Mouse (Mus musculus): ENCODE data around the gene Cnih1. TPM values are rescaled to one million over a fixed set of nuclear protein-coding genes. Genes with fewer than 3 reads are reported as not detected.
A peak's percentile ranks its signal among the peaks of the same experiment; 100 is the strongest.
"Not testable (repeated sequence)": the region's sequence is repeated elsewhere in the genome, so short reads cannot be mapped to it uniquely, and the experiment has no call there.

The Cnih1 gene
- polyA plus RNA-seq, 1 experiment from 2014 or later, result 90.7 TPM

DNA sequence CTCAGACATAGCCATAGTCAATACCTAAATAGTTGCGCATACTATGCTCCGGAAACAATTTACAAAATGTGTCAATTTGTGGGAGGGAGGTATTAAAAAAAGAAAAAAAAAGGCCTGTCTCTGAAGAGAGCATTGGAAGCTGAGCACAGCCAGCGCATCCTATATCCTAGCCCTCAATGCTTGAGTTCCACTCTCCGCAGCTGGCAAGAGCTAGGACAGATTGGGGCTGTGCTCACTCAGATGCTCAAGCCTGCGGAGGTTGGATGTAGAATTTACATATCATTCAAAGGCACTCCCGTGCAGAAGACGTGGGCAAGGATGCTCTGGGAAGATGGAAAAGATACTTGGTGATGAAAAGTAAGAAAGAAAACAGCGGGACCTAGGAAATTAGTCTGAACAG, 42.8 kb downstream of the Cnih1 start:
- H3K4me2 ChIP-seq (ENCODE audit: low read depth, low read length), result no peak overlapping the region
- no peaks in the 10 kb centered on the region for H3K9me3 ChIP-seq (ENCODE audit: low read length)
- H3K27ac ChIP-seq (ENCODE audit: low read depth), result no peak overlapping the region
- no peak for DNase-seq
- no peak overlapping the region for H3K9ac ChIP-seq (replicated peaks)
- H3K4me1 ChIP-seq (ENCODE audit: insufficient read depth), result no peaks in the 10 kb centered on the region
- no peak for TF ChIP-seq CTCF (IDR thresholded peaks at IDR 0.05; ENCODE audit: low read depth)
- TF ChIP-seq EP300 (IDR thresholded peaks at IDR 0.05; ENCODE audit: low read depth), result no peak
- H3K27me3 ChIP-seq (ENCODE audit: insufficient read depth, low read length), result no peaks in the 10 kb centered on the region
- no peaks in the 10 kb centered on the region for H3K36me3 ChIP-seq (replicated peaks; ENCODE audit: insufficient read depth, low read length)
- no peak for ATAC-seq
- no peak overlapping the region for H3K4me3 ChIP-seq (ENCODE audit: low read depth, low read length)
- WGBS (ENCODE audit: insufficient replicate concordance), result 88% methylated on average over 8 of the region's 8 CpGs

DNA sequence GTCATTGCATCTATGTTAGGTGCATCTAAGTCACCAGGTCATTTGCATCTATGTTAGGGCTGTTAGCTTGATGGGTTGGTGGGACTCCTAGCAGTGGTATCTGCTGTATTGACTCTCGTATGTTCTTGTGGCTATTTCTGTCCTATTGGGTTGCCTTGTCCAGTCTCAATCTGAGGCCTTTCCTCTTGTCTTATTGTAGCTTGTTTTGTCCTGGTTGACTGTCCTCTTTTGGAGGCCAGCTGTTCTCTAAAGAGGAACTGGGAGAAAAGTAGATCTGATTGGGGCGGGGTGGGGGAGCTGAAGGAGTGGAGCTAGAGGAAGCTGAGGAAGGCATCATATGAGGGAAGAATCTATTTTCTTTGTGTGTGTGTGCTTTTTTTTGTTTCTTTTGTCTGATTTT, 45.5 kb downstream of the Cnih1 start:
- 58% methylated on average over 2 of the region's 2 CpGs for WGBS (ENCODE audit: insufficient replicate concordance)
- Histone ChIP-seq H3K4me2 (ENCODE audit: low read depth, low read length) (no peak overlapping the region), H3K36me3 (replicated peaks; ENCODE audit: insufficient read depth, low read length) (no peaks in the 10 kb centered on the region)

DNA sequence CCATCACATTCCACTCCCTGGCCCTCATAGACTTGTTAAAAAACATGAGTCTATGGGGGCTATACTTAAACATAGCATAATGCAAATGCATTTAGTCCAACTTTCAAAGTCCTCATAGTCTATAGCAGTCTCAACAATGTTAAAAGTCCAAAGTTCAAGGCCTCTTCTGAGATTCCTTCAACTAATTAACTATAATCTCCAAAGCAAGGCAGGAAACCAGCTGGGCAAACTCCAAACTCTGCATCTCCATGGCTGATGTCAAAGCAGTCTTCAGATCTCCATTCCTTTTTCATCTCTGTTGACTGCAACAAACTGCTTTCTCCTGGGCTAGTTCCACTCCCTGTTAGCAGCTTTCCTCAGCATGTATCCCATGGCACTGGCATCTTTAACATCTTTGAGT, 50.9 kb downstream of the Cnih1 start:
- ATAC-seq; DNase-seq; H3K4me1 ChIP-seq (ENCODE audit: insufficient read depth); H3K4me2 ChIP-seq (ENCODE audit: low read depth, low read length); H3K36me3 ChIP-seq (replicated peaks; ENCODE audit: insufficient read depth, low read length); H3K4me3 ChIP-seq (ENCODE audit: low read depth, low read length); H3K9me3 ChIP-seq (ENCODE audit: low read length); H3K27me3 ChIP-seq (ENCODE audit: insufficient read depth, low read length); H3K27ac ChIP-seq (ENCODE audit: low read depth); H3K9ac ChIP-seq (replicated peaks): not testable (repeated sequence)

More for the DNA sequence above, 45.5 kb downstream of the Cnih1 start:
- Histone ChIP-seq H3K4me1 (ENCODE audit: insufficient read depth) (no peaks in the 10 kb centered on the region), H3K27me3 (ENCODE audit: insufficient read depth, low read length) (no peaks in the 10 kb centered on the region), H3K27ac (ENCODE audit: low read depth) (no peak overlapping the region), H3K9me3 (ENCODE audit: low read length) (no peaks in the 10 kb centered on the region), H3K9ac (replicated peaks) (no peak overlapping the region), H3K4me3 (ENCODE audit: low read depth, low read length) (no peak overlapping the region)
- DNase-seq (no peak), ATAC-seq (no peak)
- no peak for TF ChIP-seq CTCF (IDR thresholded peaks at IDR 0.05; ENCODE audit: low read depth)
- TF ChIP-seq EP300 (IDR thresholded peaks at IDR 0.05; ENCODE audit: low read depth), result no peak

DNA sequence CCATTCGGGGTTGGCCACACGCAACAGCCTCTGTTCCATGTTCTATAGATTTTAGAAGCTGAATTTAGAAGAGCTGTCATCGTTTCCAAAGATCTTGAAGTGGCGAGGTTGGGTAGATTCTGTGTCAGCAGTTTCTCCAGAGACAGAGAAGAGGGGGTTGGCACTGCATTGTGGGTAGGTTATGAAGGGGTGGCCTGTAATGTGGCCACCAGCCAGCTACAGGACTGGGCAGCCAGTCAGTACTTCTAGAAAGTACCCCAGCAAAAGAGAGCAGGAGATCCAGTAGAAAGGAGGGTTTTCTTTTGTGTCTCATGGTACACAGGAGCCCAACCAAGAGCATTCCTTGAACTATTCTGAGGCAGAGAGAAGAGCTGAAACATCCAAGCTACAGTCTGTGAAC, 51.8 kb downstream of the Cnih1 start:
- Histone ChIP-seq H3K9me3 (ENCODE audit: low read length) (no peaks in the 10 kb centered on the region), H3K27ac (ENCODE audit: low read depth) (no peak overlapping the region), H3K4me1 (ENCODE audit: insufficient read depth) (no peaks in the 10 kb centered on the region), H3K4me2 (ENCODE audit: low read depth, low read length) (no peak overlapping the region), H3K27me3 (ENCODE audit: insufficient read depth, low read length) (no peaks in the 10 kb centered on the region), H3K36me3 (replicated peaks; ENCODE audit: insufficient read depth, low read length) (no peaks in the 10 kb centered on the region), H3K4me3 (ENCODE audit: low read depth, low read length) (no peak overlapping the region), H3K9ac (replicated peaks) (no peak overlapping the region)
- no peak for TF ChIP-seq CTCF (IDR thresholded peaks at IDR 0.05; ENCODE audit: low read depth)
- no peak for TF ChIP-seq EP300 (IDR thresholded peaks at IDR 0.05; ENCODE audit: low read depth)
- DNase-seq (no peak), ATAC-seq (no peak)
- 77% methylated on average over 4 of the region's 4 CpGs for WGBS (ENCODE audit: insufficient replicate concordance)

GRCm38 (mm10) chr14:46734761-46735455, 53.3 kb downstream of the Cnih1 start:
- H3K36me3 ChIP-seq (replicated peaks; ENCODE audit: insufficient read depth, low read length), result no peaks in the 10 kb centered on the region
- H3K9me3 ChIP-seq (ENCODE audit: low read length), result no peaks in the 10 kb centered on the region
- TF ChIP-seq EP300 (IDR thresholded peaks at IDR 0.05; ENCODE audit: low read depth) (no peak), CTCF (IDR thresholded peaks at IDR 0.05; ENCODE audit: low read depth) (no peak)
- no peak overlapping the region for H3K4me2 ChIP-seq (ENCODE audit: low read depth, low read length)
- ATAC-seq, result no peak
- no peaks in the 10 kb centered on the region for H3K27me3 ChIP-seq (ENCODE audit: insufficient read depth, low read length)
- no peaks in the 10 kb centered on the region for H3K4me1 ChIP-seq (ENCODE audit: insufficient read depth)
- no peak overlapping the region for H3K27ac ChIP-seq (ENCODE audit: low read depth)
- DNase-seq, result no peak
- 79% methylated on average over 14 of the region's 14 CpGs for WGBS (ENCODE audit: insufficient replicate concordance)
- H3K9ac ChIP-seq (replicated peaks), result no peak overlapping the region
- no peak overlapping the region for H3K4me3 ChIP-seq (ENCODE audit: low read depth, low read length)

DNA sequence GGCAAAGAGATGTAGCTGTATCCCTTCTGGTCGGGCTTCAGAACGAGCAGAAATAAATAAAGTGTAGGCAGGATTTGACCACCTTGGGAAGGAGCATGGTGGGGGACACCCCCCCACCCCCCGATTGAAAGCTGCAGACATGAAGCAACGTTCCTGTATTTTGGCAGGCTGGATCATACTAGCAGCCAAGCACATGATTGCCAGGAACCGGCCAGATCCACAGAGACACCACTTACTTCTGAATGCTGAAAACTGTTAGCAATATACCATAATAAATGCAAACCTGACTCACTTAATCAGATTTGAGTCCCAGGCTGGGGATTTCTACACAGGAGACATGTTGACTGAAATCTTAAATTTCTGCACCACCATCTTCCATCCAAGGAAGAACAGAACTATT, 53.9 kb downstream of the Cnih1 start:
- H3K4me2 ChIP-seq (ENCODE audit: low read depth, low read length), result no peak overlapping the region
- H3K36me3 ChIP-seq (replicated peaks; ENCODE audit: insufficient read depth, low read length), result no peaks in the 10 kb centered on the region
- WGBS (ENCODE audit: insufficient replicate concordance), result 80% methylated on average over 5 of the region's 5 CpGs
- H3K27ac ChIP-seq (ENCODE audit: low read depth), result no peak overlapping the region
- TF ChIP-seq CTCF (IDR thresholded peaks at IDR 0.05; ENCODE audit: low read depth) (no peak), EP300 (IDR thresholded peaks at IDR 0.05; ENCODE audit: low read depth) (no peak)
- ATAC-seq (no peak), DNase-seq (no peak)
- H3K27me3 ChIP-seq (ENCODE audit: insufficient read depth, low read length), result no peaks in the 10 kb centered on the region
- no peak overlapping the region for H3K4me3 ChIP-seq (ENCODE audit: low read depth, low read length)
- H3K9me3 ChIP-seq (ENCODE audit: low read length), result no peaks in the 10 kb centered on the region
- H3K9ac ChIP-seq (replicated peaks), result no peak overlapping the region
- no peaks in the 10 kb centered on the region for H3K4me1 ChIP-seq (ENCODE audit: insufficient read depth)

- no peaks in the 10 kb centered on the region for H3K36me3 ChIP-seq (replicated peaks; ENCODE audit: insufficient read depth, low read length)
- H3K9me3 ChIP-seq (ENCODE audit: low read length), result no peaks in the 10 kb centered on the region
- H3K4me3 ChIP-seq (ENCODE audit: low read depth, low read length), result no peak overlapping the region
- H3K4me1 ChIP-seq (ENCODE audit: insufficient read depth), result no peaks in the 10 kb centered on the region
- H3K27ac ChIP-seq (ENCODE audit: low read depth), result no peak overlapping the region
- TF ChIP-seq EP300 (IDR thresholded peaks at IDR 0.05; ENCODE audit: low read depth) (no peak), CTCF (IDR thresholded peaks at IDR 0.05; ENCODE audit: low read depth) (peak; percentile 61)
- H3K4me2 ChIP-seq (ENCODE audit: low read depth, low read length), result no peak overlapping the region
- H3K9ac ChIP-seq (replicated peaks), result no peak overlapping the region
- ATAC-seq, result no peak
- WGBS (ENCODE audit: insufficient replicate concordance), result 53% methylated on average over 3 of the region's 3 CpGs
- no peaks in the 10 kb centered on the region for H3K27me3 ChIP-seq (ENCODE audit: insufficient read depth, low read length)
- DNase-seq, result peak; percentile 49
Observed at GRCm38 (mm10) chr14:46725743-46726142, 62.5 kb downstream of the Cnih1 start.

Other genes with a start within 250 kb of the Cnih1 start
- 70.1 and 72.9 TPM in 2 replicates for gene Cdkn3, start 27.9 kb downstream of the Cnih1 start, polyA plus RNA-seq (2015; fragmentation: Nextera tagmentation; extraction: Ambion mirVana)
- 30.0 and 30.3 TPM in 2 replicates for gene Gmfb, start 33.8 kb upstream of the Cnih1 start, polyA plus RNA-seq (2015; fragmentation: Nextera tagmentation; extraction: Ambion mirVana)
- 34.8 and 35.2 TPM in 2 replicates for gene Cgrrf1, start 43.7 kb upstream of the Cnih1 start, polyA plus RNA-seq (2015; fragmentation: Nextera tagmentation; extraction: Ambion mirVana)
- gene Samd4, start 94.4 kb upstream of the Cnih1 start, polyA plus RNA-seq (2015; fragmentation: Nextera tagmentation; extraction: Ambion mirVana), result 0.34 and 0.45 TPM in 2 replicates

All from liver, postnatal 0 days (tissue).